Mouse (Mus musculus) lung, postnatal 10 days (tissue): ENCODE measurements around the gene Cypt4.
"Not testable (repeated sequence)": the region's sequence is repeated elsewhere in the genome, so short reads cannot be mapped to it uniquely, and the experiment has no call there.

Source experiments
- DNase-seq: peaks from one replicate; pipeline ENCODE4 v3.0.0; 2021

The Cypt4 gene

DNA sequence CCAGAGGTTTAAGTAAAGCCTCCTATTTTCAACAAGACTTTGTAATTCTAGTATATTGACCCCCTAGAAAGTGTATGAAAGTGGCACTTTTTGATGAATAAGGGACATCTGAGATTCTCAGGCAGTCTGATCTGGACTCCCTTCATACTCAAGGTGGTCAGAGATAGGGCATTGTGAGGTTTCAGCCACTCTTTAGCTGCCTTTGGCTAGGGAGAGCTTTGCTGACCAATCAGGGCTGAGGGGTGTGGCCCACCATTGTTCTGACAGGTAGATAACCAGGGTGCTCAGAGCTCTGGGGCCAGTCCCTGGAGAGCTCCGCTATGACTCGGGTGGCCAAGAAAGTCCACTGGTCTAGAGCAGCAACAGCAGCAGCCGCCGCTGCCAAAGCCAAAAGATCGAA, at the start of gene Cypt4:
Cypt4 (plus strand) TSS at position 301 of the 400 bp plus-strand sequence.
- DNase-seq: no peak

DNA sequence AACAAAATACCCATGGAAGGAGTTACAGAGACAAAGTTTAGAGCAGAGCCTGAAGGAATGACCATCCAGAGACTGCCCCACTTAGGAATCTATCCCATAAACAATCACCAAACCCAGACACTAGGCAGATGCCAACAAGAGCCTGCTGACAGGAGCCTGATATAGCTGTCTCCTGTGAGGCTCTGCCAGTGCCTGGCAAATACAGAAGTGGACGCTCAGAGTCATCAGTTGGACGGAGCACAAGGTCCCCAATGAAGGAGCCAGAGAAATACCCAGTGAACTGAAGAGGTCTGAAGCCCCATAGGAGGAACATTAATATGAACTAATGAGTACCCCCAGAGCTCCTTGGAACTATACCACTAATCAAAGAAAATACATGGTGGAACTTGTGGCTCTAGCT, 12.3 kb downstream of the Cypt4 start:
- DNase-seq: not testable (repeated sequence)
